In genomic region chr10:59295241-59295811, GRCm38 (mm10) we compare ENCODE assay signal across 9 mouse cellular contexts. TPM values are rescaled to one million over a fixed set of nuclear protein-coding genes. Genes with fewer than 3 reads are reported as not detected.
DNase-seq lines count a peak whose midpoint lies in the region; ATAC-seq lines count a peak whose summit lies in the region.
"Had no signal": no experiment of that assay in that cellular context is flagged by ENCODE, and none has a peak within 500 bp of the region (broad histone marks: within the 10 kb centered on the region; RNA-seq: fewer than 3 reads in every experiment).

No protein-coding gene starts in this region.

- no peaks in the 10 kb centered on the region for H3K4me1 ChIP-seq in embryonic facial prominence, embryonic 11.5 days (ENCODE audit: control insufficient read depth, insufficient read depth, low read length)
- no peaks in the 10 kb centered on the region for H3K4me1 ChIP-seq in hindbrain, embryonic 16.5 days (ENCODE audit: control insufficient read depth, insufficient read depth, low read depth, low read length)
- H3K4me1 ChIP-seq in midbrain, embryonic 10.5 days = no peaks in the 10 kb centered on the region
- H3K4me1 ChIP-seq: limb, embryonic 13.5 days had no signal

- no peak overlapping the region for H3K27ac ChIP-seq in embryonic facial prominence, embryonic 11.5 days (replicated peaks; ENCODE audit: low read depth, low read length)
- H3K27ac ChIP-seq in hindbrain, embryonic 16.5 days (ENCODE audit: low read depth, low read length) = no peak overlapping the region
- H3K27ac ChIP-seq in midbrain, embryonic 10.5 days (replicated peaks) = no peak overlapping the region
- H3K27ac ChIP-seq: limb, embryonic 13.5 days had no signal

- no peak overlapping the region for H3K4me3 ChIP-seq in embryonic facial prominence, embryonic 11.5 days (ENCODE audit: low read depth, low read length)
- no peak overlapping the region for H3K4me3 ChIP-seq in hindbrain, embryonic 16.5 days (ENCODE audit: low read length)
- H3K4me3 ChIP-seq in midbrain, embryonic 10.5 days = no peak overlapping the region
- H3K4me3 ChIP-seq: limb, embryonic 13.5 days had no signal

- 69% methylated on average over 8 of the region's 8 CpGs for WGBS in embryonic facial prominence, embryonic 11.5 days
- 60% methylated on average over 8 of the region's 8 CpGs for WGBS in hindbrain, embryonic 16.5 days
- WGBS in midbrain, embryonic 10.5 days = 76% methylated on average over 8 of the region's 8 CpGs

- no peaks in the 10 kb centered on the region for H3K9me3 ChIP-seq in embryonic facial prominence, embryonic 11.5 days (replicated peaks; ENCODE audit: control insufficient read depth, low read length)
- no peaks in the 10 kb centered on the region for H3K9me3 ChIP-seq in hindbrain, embryonic 16.5 days (ENCODE audit: control insufficient read depth, low read length)
- no peaks in the 10 kb centered on the region for H3K9me3 ChIP-seq in midbrain, embryonic 10.5 days (replicated peaks)
- H3K9me3 ChIP-seq: limb, embryonic 13.5 days had no signal

- DNase-seq in cerebellum, adult 11 months = peak; percentile 26
- DNase-seq in adrenal gland, postnatal 10 days = peak; percentile 72
- DNase-seq in embryonic facial prominence, embryonic 11.5 days (ENCODE audit: low spot score) = peak; percentile 69
- DNase-seq in left cerebral cortex, postnatal 10 days (ENCODE audit: extremely low spot score in 1 of 2, low spot score in 2 of 2) = peak; percentile 38 to 73
- peak; percentile 59 for DNase-seq in midbrain, embryonic 10.5 days (ENCODE audit: low spot score)
- peak; percentile 42 for DNase-seq in skeletal muscle tissue, adult 2 months (ENCODE audit: low read depth, low spot score)

- no peak overlapping the region for H3K4me2 ChIP-seq in embryonic facial prominence, embryonic 11.5 days (ENCODE audit: low read depth, low read length)
- H3K4me2 ChIP-seq in hindbrain, embryonic 16.5 days (ENCODE audit: low read length) = no peak overlapping the region
- H3K4me2 ChIP-seq: limb, embryonic 13.5 days had no signal

- ATAC-seq in cerebellum, adult (ENCODE audit: insufficient number of reproducible peaks, low FRiP score, low TSS enrichment) = no peak
- ATAC-seq in embryonic facial prominence, embryonic 11.5 days (replicated peaks; ENCODE audit: insufficient number of reproducible peaks, low FRiP score, low TSS enrichment, low read depth) = no peak
- peak; percentile 31; the same call in 1 of the 2 replicates for ATAC-seq in hindbrain, embryonic 16.5 days

- no peak overlapping the region for H3K9ac ChIP-seq in embryonic facial prominence, embryonic 11.5 days (replicated peaks; ENCODE audit: low read length)
- no peak overlapping the region for H3K9ac ChIP-seq in hindbrain, embryonic 16.5 days (ENCODE audit: low read depth, low read length)
- H3K9ac ChIP-seq: limb, embryonic 13.5 days had no signal

- intact Hi-C loops in left cerebral cortex, postnatal 10 days (cut with DNase I) = loop anchor here (2.0 to 5.0 kb wide), 3 partner anchors 62 to 571 kb away; no protein-coding TSS in a partner anchor

- H3K27me3 ChIP-seq in embryonic facial prominence, embryonic 11.5 days (ENCODE audit: control insufficient read depth, insufficient read depth, low read length) = no peaks in the 10 kb centered on the region
- no peaks in the 10 kb centered on the region for H3K27me3 ChIP-seq in hindbrain, embryonic 16.5 days (replicated peaks; ENCODE audit: control insufficient read depth, insufficient read depth, low read length)
- H3K27me3 ChIP-seq in midbrain, embryonic 10.5 days (ENCODE audit: low read depth, poor library complexity, severe bottlenecking) = no peaks in the 10 kb centered on the region

- no peaks in the 10 kb centered on the region for H3K36me3 ChIP-seq in embryonic facial prominence, embryonic 11.5 days (replicated peaks; ENCODE audit: control insufficient read depth, insufficient read depth, low read depth, low read length)
- no peaks in the 10 kb centered on the region for H3K36me3 ChIP-seq in hindbrain, embryonic 16.5 days (ENCODE audit: control insufficient read depth, insufficient read depth, low read length)
- no peaks in the 10 kb centered on the region for H3K36me3 ChIP-seq in midbrain, embryonic 10.5 days
- H3K36me3 ChIP-seq: limb, embryonic 13.5 days had no signal

RNA-seq across cellular contexts. Expression of gene P4ha1, which starts 27.8 kb away (rescaled TPM):
- total RNA-seq in adrenal gland, postnatal 10 days (2021) = 10 to 100 TPM; 22.1 to 25.3 TPM
- 63.3 and 64.2 TPM in 2 replicates for polyA plus RNA-seq in embryonic facial prominence, embryonic 11.5 days (2014; fragmentation: Nextera tagmentation; extraction: Ambion mirVana)
- 31.4 and 36.3 TPM in 2 replicates for polyA plus RNA-seq in hindbrain, embryonic 16.5 days (2015; fragmentation: Nextera tagmentation; extraction: Ambion mirVana)
- 10 to 100 TPM; 27.6 to 29.7 TPM for total RNA-seq in left cerebral cortex, postnatal 10 days (2021)
- polyA plus RNA-seq in midbrain, embryonic 10.5 days (2016; fragmentation: Nextera tagmentation; extraction: Ambion mirVana) = 39.6 and 50.9 TPM in 2 replicates
